Mouse (Mus musculus): Measurements from ENCODE around the gene Ankrd13b. TPM values are rescaled to one million over a fixed set of nuclear protein-coding genes. Genes with fewer than 3 reads are reported as not detected.

The Ankrd13b gene
- total and polyA plus RNA-seq, 3 experiments, result 22.6 to 54.0 TPM; not detected in 1

GRCm38 (mm10) chr11:77502481-77502880 lies 13.0 kb upstream of the Ankrd13b start:
- TF ChIP-seq POLR2AphosphoS2 (IDR thresholded peaks at IDR 0.05; ENCODE audit: low read length) (no peak), EP300 (IDR thresholded peaks at IDR 0.05; ENCODE audit: low read depth in 1 of 2, low read length in 2 of 2) (no peak), ZC3H11A (IDR thresholded peaks at IDR 0.05; ENCODE audit: low read depth, low read length) (no peak), ZKSCAN1 (IDR thresholded peaks at IDR 0.05; ENCODE audit: low read depth, low read length) (no peak), ETS1 (IDR thresholded peaks at IDR 0.05; ENCODE audit: low read depth, low read length) (no peak), GABPA (IDR thresholded peaks at IDR 0.05; ENCODE audit: low read depth, low read length) (no peak), JUND (IDR thresholded peaks at IDR 0.05; ENCODE audit: low read depth, low read length) (no peak)
- H3K36me3 ChIP-seq (ENCODE audit: control insufficient read depth in 1 of 2, insufficient read depth in 2 of 2, low read length in 2 of 2), result peaks cover 0 to 1% of the 10 kb centered on the region in 2 experiments; a peak in 1 of 4 replicates
- H3K4me3 ChIP-seq (ENCODE audit: control insufficient read depth in 1 of 2, insufficient read depth in 1 of 2, low read depth in 2 of 2, low read length in 2 of 2), result no peak overlapping the region
- H3K27me3 ChIP-seq (ENCODE audit: control insufficient read depth in 1 of 2, insufficient read depth in 2 of 2, low read length in 2 of 2), result no peaks in the 10 kb centered on the region
- no peaks in the 10 kb centered on the region for H3K4me1 ChIP-seq (ENCODE audit: control insufficient read depth in 1 of 2, insufficient read depth in 2 of 2, low read length in 2 of 2)
- peaks cover 10% of the 10 kb centered on the region; the same call in 1 of the 2 replicates for H3K79me2 ChIP-seq (ENCODE audit: control insufficient read depth, insufficient read depth, low read length, poor library complexity)
- DNase-seq (ENCODE audit: low read depth, low spot score), result no peak
- H3K9me3 ChIP-seq (replicated peaks; ENCODE audit: insufficient read depth, low read length), result no peaks in the 10 kb centered on the region
- no peak overlapping the region for H3K9ac ChIP-seq (ENCODE audit: control insufficient read depth, low read depth, low read length, poor library complexity, severe bottlenecking)
- no peak overlapping the region for H3K27ac ChIP-seq (ENCODE audit: control insufficient read depth, low read depth, low read length)

DNA sequence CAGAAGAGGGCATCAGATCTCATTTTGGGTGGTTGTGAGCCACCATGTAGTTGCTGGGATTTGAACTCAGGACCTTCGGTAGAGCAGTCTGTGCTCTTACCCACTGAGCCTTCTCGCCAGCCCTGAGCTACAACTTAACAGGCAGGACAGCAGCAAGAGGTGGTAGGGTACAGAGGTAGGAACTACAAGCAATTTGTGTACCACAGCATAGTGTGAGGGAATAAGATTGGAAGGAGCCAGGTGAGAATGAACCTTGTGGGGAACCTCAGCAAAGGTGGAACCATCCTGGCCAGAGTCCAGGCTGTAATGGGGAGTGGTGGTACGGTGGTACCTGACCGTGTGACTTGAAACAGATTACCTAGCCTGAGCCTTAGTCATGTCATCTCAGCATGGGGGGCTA lies 12.5 kb upstream of the Ankrd13b start:
- peaks cover 0 to 1% of the 10 kb centered on the region in 2 experiments; a peak in 1 of 4 replicates for H3K36me3 ChIP-seq (ENCODE audit: control insufficient read depth in 1 of 2, insufficient read depth in 2 of 2, low read length in 2 of 2)
- no peaks in the 10 kb centered on the region for H3K4me1 ChIP-seq (ENCODE audit: control insufficient read depth in 1 of 2, insufficient read depth in 2 of 2, low read length in 2 of 2)
- H3K79me2 ChIP-seq (ENCODE audit: control insufficient read depth, insufficient read depth, low read length, poor library complexity), result peaks cover 14% of the 10 kb centered on the region; the same call in 1 of the 2 replicates
- H3K27me3 ChIP-seq (ENCODE audit: control insufficient read depth in 1 of 2, insufficient read depth in 2 of 2, low read length in 2 of 2), result no peaks in the 10 kb centered on the region
- no peak overlapping the region for H3K27ac ChIP-seq (ENCODE audit: control insufficient read depth, low read depth, low read length)
- TF ChIP-seq SMC3 (IDR thresholded peaks at IDR 0.05; ENCODE audit: low read depth, low read length), result no peak
- TF ChIP-seq JUND (IDR thresholded peaks at IDR 0.05; ENCODE audit: low read depth, low read length), result no peak
- TF ChIP-seq NRF1 (IDR thresholded peaks at IDR 0.05; ENCODE audit: insufficient read depth, low read depth, low read length, poor library complexity, severe bottlenecking), result no peak
- TF ChIP-seq SIN3A (IDR thresholded peaks at IDR 0.05; ENCODE audit: low read length), result no peak
- TF ChIP-seq EP300 (IDR thresholded peaks at IDR 0.05; ENCODE audit: low read depth in 1 of 2, low read length in 2 of 2), result no peak
- no peak for TF ChIP-seq MAFK (IDR thresholded peaks at IDR 0.05; ENCODE audit: borderline replicate concordance, low read depth, low read length)
- TF ChIP-seq POLR2AphosphoS2 (IDR thresholded peaks at IDR 0.05; ENCODE audit: low read length), result no peak
- H3K9me3 ChIP-seq (replicated peaks; ENCODE audit: insufficient read depth, low read length), result no peaks in the 10 kb centered on the region
- H3K9ac ChIP-seq (ENCODE audit: control insufficient read depth, low read depth, low read length, poor library complexity, severe bottlenecking), result no peak overlapping the region
- DNase-seq (ENCODE audit: low read depth, low spot score), result no peak
- H3K4me3 ChIP-seq (ENCODE audit: control insufficient read depth in 1 of 2, insufficient read depth in 1 of 2, low read depth in 2 of 2, low read length in 2 of 2), result no peak overlapping the region

DNA sequence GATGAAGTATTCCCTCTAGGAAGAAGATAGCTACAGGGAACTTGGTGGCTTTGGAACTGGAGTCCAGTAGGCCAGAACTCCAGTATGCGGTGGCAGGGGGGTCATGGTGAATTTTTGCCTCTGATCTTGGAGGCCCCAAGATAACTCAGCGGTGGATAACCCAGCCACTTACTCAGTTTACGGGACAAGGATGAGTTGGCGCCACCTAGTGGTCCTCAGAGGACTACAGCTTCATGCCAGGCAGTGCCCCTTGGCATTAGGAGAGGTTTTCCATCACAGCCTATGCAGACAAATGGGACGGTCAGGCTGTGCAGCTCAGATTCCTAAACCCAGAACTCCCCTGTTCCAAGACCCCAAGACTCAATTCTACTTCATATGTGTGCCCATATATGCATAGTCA lies 11.9 kb upstream of the Ankrd13b start:
- H3K9ac ChIP-seq (ENCODE audit: control insufficient read depth, low read depth, low read length, poor library complexity, severe bottlenecking), result no peak overlapping the region
- peaks cover 0 to 1% of the 10 kb centered on the region in 2 experiments; a peak in 1 of 4 replicates for H3K36me3 ChIP-seq (ENCODE audit: control insufficient read depth in 1 of 2, insufficient read depth in 2 of 2, low read length in 2 of 2)
- no peak overlapping the region for H3K4me3 ChIP-seq (ENCODE audit: control insufficient read depth in 1 of 2, insufficient read depth in 1 of 2, low read depth in 2 of 2, low read length in 2 of 2)
- DNase-seq (ENCODE audit: low read depth, low spot score), result peak; percentile 89
- H3K27ac ChIP-seq (ENCODE audit: control insufficient read depth, low read depth, low read length), result no peak overlapping the region
- TF ChIP-seq SMC3 (IDR thresholded peaks at IDR 0.05; ENCODE audit: low read depth, low read length) (peak; percentile 84), MYB (IDR thresholded peaks at IDR 0.05; ENCODE audit: low read depth, low read length) (no peak), ZC3H11A (IDR thresholded peaks at IDR 0.05; ENCODE audit: low read depth, low read length) (peak; percentile 31; the same call in 1 of the 2 replicates), ETS1 (IDR thresholded peaks at IDR 0.05; ENCODE audit: low read depth, low read length) (no peak), CTCF (IDR thresholded peaks at IDR 0.05 in 2 of 3, conservative IDR thresholded peaks at IDR 0.05 in 1 of 3; ENCODE audit: control insufficient read depth in 1 of 3, insufficient read depth in 1 of 3, low read depth in 2 of 3, low read length in 3 of 3, poor library complexity in 1 of 3, severe bottlenecking in 1 of 3) (peak; percentile 91 to 98 (median 95)), NRF1 (IDR thresholded peaks at IDR 0.05; ENCODE audit: insufficient read depth, low read depth, low read length, poor library complexity, severe bottlenecking) (no peak), JUND (IDR thresholded peaks at IDR 0.05; ENCODE audit: low read depth, low read length) (no peak), USF2 (IDR thresholded peaks at IDR 0.05; ENCODE audit: borderline replicate concordance in 1 of 2, insufficient read depth in 1 of 2, low read depth in 1 of 2, low read length in 2 of 2) (no peak), CHD2 (IDR thresholded peaks at IDR 0.05; ENCODE audit: low read length) (no peak), MYC (IDR thresholded peaks at IDR 0.05; ENCODE audit: low read depth, low read length) (no peak), RAD21 (IDR thresholded peaks at IDR 0.05; ENCODE audit: low read depth, low read length) (peak; percentile 59), HCFC1 (IDR thresholded peaks at IDR 0.05; ENCODE audit: low read depth, low read length) (no peak), ELF1 (IDR thresholded peaks at IDR 0.05; ENCODE audit: low read depth, low read length) (no peak)
- H3K79me2 ChIP-seq (ENCODE audit: control insufficient read depth, insufficient read depth, low read length, poor library complexity), result peaks cover 17% of the 10 kb centered on the region; the same call in 1 of the 2 replicates
- no peaks in the 10 kb centered on the region for H3K4me1 ChIP-seq (ENCODE audit: control insufficient read depth in 1 of 2, insufficient read depth in 2 of 2, low read length in 2 of 2)
- no peaks in the 10 kb centered on the region for H3K9me3 ChIP-seq (replicated peaks; ENCODE audit: insufficient read depth, low read length)
- H3K27me3 ChIP-seq (ENCODE audit: control insufficient read depth in 1 of 2, insufficient read depth in 2 of 2, low read length in 2 of 2), result no peaks in the 10 kb centered on the region
